Mouse (Mus musculus): ENCODE measurements at regions not wholly inside any gene's neighbourhood (a gene's known extent, or its start where the extent isn't known, plus 50 kb on each side); places are given as distances from the start of the nearest gene placed in this dataset.

DNA sequence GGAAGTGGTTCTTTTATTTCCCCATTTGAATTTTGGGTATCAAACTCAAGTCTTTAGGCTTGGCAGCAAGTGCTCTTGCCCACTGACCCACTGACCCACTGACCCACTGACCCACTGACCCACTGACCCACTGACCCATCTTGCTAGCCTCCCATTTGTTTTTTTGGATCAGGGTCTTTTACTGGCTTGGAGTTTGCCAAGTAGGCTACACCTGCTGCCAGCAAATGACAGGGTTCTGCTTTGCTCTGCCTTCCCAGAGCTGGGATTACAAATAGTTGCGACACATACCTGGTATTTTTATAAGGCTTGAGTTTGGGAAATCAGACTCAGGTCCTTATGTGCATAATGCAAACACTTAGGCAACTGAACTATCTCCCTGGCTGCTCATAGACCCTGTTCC, 226.7 kb upstream of the Il12b start:
- TF ChIP-seq POLR2A (IDR thresholded peaks at IDR 0.05; ENCODE audit: borderline replicate concordance, extremely low read depth, insufficient read depth, insufficient read length, poor library complexity, severe bottlenecking) (no peak), CTCF (IDR thresholded peaks at IDR 0.05; ENCODE audit: borderline replicate concordance, extremely low read depth, insufficient read depth, insufficient read length) (no peak)
